Mouse (Mus musculus) embryo, embryonic 10.5 days (tissue): ENCODE measurements around the gene Ptges2.

Experiments used
- DNase-seq: peaks from one replicate; pipeline ENCODE4 v3.0.0-alpha.2; 2015; ENCODE audit warnings: low spot score

Ptges2 gene

DNA sequence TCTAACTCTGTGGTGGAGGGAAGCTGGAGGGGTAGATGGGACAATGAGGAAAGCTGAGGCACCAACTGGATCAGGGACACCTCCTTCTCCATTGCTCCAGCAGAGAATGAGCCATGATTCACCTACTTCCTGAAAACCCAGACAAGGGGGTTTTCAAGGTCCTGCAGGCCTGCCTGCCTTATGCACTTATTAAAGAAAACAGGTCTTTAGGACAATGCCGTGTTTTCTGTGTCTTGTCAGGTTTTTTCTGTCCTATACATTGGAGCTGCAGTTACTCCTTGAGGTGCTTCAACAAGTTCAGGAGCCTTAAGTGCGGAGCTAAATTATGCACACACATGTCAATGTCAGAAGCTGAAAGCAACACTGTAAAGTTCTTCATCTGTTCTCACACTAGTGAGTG is 45.9 kb downstream of the Ptges2 start:
- DNase-seq = no peak

DNA sequence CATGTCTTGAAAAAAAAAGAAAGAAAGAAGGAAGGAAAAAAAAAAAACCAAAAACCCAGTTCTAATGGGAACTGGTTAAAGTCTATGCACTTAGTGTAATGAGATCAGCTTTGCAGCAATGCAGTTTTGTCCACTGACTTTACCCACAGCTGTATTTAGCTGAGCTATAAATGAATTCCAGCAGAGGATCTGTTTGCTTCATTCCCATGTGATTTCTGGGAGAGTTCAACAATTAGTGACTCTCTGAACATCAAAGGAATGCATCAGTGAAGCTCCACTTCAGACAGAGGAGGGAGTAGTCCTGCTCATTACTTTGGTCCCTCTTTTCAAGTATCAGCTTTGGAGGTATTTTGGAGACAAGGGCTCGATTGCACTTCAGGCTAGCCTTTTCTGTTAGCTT is 49.8 kb downstream of the Ptges2 start:
- no peak for DNase-seq

DNA sequence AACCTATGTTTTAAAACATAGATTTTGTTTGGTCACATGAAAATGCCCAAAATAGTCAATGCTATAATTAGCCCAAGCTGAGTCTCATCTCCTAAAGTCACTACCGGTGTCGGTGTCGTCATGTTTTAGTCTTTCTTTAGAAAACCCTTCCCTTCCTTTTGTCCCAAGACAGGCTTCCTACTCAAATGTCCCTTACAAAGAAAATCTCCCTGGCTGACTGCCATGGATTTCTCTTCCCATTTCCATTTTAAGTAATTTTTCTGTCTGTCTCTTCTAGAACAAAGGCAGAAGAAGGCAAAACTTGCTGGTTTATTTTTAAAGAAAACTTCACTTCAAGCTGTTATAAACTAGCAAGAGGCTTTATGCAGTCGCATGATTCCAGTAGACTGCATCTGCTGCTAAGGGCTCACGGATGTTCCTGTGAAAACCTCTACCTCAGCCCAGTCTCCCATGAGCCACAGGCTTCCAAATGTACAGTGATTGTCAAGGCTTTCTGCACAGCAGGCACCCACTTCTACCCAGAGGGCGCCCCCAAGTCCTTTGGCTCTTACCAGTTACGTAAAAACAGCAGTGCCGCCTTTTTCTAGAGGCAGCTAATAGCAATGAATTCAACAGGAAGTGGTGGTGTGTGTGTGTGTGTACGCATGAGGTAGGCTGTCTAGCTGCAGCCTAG is 51.7 kb downstream of the Ptges2 start:
- no peak for DNase-seq

DNA sequence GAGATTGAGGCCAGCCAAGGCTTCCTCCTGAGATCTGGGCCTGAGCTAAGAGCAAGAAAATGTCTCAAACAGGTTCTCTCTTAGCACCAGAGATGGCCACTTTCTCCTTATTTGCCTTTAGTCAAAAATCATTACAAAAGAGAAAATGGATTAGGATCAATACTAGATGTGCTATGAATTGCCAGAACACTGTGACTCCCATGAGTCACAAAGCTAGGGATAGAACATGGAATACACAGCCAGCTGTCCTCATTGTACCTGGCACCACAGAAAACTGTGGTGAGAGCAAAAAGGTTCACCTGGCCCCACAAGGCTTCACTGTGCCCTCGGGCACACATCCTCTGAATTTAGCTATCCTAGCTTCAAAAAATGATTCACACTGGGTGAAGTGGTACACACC is 52.8 kb downstream of the Ptges2 start:
- DNase-seq = no peak

- no peak for DNase-seq
Measured at GRCm38 (mm10) chr2:32449761-32450754, 54.4 kb downstream of the Ptges2 start, which contains the start of gene Naif1. TSS of gene Naif1 (plus strand) at chr2:32450457.

GRCm38 (mm10) chr2:32450881-32451844 is 55.5 kb downstream of the Ptges2 start, which contains the start of gene Slc25a25:
TSS of gene Slc25a25 (minus strand) at chr2:32451445.
- DNase-seq = peak; percentile 97

DNA sequence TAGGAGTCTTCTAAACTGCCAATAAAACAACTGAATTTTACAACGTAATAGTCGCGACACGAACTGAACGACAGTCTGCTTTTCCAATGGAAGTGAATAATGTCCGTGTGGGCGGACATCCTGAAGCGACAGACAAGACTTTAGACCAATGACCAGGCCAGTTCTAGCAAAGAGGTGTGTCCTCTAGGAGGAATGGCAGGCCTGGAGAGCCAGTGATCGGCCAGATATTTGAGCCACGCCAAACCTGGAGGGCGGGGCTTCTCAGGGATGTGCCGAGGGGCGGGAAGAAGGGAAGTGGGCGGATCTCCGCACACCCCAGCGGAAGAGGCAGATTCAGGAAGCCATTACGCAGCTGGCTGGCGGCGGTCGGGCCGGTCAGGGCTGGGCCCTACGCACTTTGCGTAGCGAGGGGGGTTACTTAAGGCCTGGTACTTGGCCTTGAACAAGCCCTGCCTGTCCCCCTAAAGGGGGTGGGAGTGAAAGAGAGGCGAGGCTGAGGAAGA is 56.2 kb downstream of the Ptges2 start:
- peak; percentile 99 for DNase-seq

- no peak for DNase-seq
Measured at GRCm38 (mm10) chr2:32452441-32452971, 56.8 kb downstream of the Ptges2 start.

DNA sequence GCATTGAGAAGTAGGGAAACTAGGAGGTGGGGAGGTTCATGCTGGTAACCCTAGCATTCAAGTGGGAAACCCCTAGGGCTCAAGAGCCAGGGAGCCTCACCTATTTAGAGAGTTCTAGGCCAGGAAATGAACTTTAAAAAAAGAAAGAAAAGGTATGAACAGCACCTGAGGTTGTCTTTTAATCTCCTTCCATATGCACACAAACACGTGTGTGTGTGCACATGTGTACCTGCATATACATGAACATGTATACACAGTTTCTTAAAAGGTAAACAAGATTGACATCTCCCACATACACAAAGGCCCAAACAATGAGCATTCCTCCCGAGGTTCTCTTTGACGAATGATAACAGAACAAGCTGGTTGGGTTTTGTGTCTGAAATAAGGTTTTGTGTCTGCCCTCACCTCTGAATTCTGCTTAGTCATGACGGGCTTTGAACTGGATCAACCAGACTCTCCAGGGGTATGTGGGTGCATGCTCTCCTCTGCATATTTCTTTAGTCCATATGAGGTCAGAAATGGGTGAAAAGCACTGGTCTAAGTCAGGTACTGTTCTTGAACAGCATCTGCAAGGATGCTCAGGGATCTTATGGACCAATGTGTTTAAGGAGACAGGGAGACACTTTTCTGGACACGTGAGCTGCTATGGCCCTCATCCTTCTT is 58.1 kb downstream of the Ptges2 start:
- no peak for DNase-seq

DNA sequence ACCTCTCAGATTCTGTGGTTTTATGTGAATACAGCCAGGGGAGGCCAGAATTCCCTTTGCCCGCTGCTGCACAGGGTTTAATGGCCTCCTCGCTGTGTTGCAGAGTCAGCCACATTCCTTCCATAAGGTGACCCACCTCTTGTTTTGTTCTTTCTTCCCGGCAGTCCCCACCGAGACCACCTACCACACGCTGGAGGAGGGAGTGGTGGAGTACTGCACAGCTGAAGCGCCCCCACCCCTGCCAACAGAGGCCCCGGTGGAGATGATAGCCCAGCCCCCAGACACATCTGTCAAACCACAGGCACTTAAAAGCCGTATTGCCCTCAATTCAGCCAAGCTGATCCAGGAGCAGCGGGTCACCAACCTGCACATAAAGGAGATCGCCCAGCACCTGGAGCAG is 58.9 kb downstream of the Ptges2 start:
- no peak for DNase-seq

- no peak for DNase-seq
Measured at GRCm38 (mm10) chr2:32455101-32455500, 59.4 kb downstream of the Ptges2 start.
